Mouse (Mus musculus) testis, adult 2 months (tissue): ENCODE measurements at regions not wholly inside any gene's neighbourhood (a gene's known extent, or its start where the extent isn't known, plus 50 kb on each side); places are given as distances from the start of the nearest gene placed in this dataset.

Experiments used
- CTCF ChIP-seq: fragments of 200-500 bp; IDR thresholded peaks from 2 replicates; pipeline ENCODE4 v1.5.1; 2012; ENCODE audit warnings: low read depth, mild to moderate bottlenecking, inconsistent platforms, low read length, moderate library complexity; ENCODE audit not compliant: control insufficient read depth, insufficient read depth, insufficient replicate concordance
- POLR2A ChIP-seq: fragments of 200-500 bp; IDR thresholded peaks from 2 replicates; pipeline ENCODE4 v1.6.1; 2012; ENCODE audit warnings: low read depth, mild to moderate bottlenecking, inconsistent platforms, low read length, moderate library complexity; ENCODE audit not compliant: control insufficient read depth

GRCm38 (mm10) chr19:59523356-59523755 lies 65.2 kb downstream of the Emx2 start:
- TF ChIP-seq CTCF (no peak), POLR2A (no peak)
